In the genomic region with DNA sequence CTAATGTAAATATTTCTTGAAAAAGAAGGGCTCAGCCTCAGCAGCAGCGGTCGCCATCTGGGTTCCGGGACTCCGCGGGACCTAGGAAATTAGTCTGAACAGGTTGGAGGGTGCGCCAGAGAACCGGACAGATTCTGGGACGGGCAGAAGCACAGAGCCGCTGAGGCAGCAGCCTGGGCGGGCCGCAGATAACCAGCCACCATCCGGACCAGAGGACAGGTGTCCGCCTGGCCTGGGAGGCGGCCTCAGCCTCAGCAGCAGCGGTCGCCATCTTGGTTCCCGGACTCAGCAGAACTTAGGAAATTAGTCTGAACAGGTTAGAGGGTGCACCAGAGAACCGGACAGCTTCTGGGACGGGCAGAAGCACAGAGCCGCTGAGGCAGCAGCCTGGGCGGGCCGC, we compare ENCODE assay signal across 7 mouse cellular contexts.
DNase-seq lines count a peak whose midpoint lies in the region; TF ChIP-seq lines count a peak whose summit lies in the region.
"Not testable (repeated sequence)": the region's sequence is repeated elsewhere in the genome, so short reads cannot be mapped to it uniquely, and the experiment has no call there.

No protein-coding gene starts in this region.

- not testable (repeated sequence) for H3K79me2 ChIP-seq in heart, adult 2 months (replicated peaks; ENCODE audit: control insufficient read depth, insufficient read depth, low read length)

- H3K4me1 ChIP-seq in heart, adult 2 months (ENCODE audit: control insufficient read depth, insufficient read depth, low read length): not testable (repeated sequence)

- 90% methylated on average over 22 of the region's 22 CpGs for WGBS in heart, adult 2 months

- not testable (repeated sequence) for H3K36me3 ChIP-seq in heart, adult 2 months (ENCODE audit: control insufficient read depth, insufficient read depth, low read length)

- H3K9ac ChIP-seq in heart, adult 2 months (ENCODE audit: low read depth, low read length): not testable (repeated sequence)

- not testable (repeated sequence) for TF ChIP-seq CTCF in heart, adult 2 months (IDR thresholded peaks at IDR 0.05)

- intact Hi-C loops in heart, adult 2 months (cut with DNase I); left cerebral cortex, postnatal 36 days (cut with DNase I): not testable (repeated sequence)

- H3K27me3 ChIP-seq in heart, adult 2 months (ENCODE audit: control insufficient read depth, insufficient read depth, low read length): not testable (repeated sequence)

- H3K4me3 ChIP-seq in heart, adult 2 months: not testable (repeated sequence)

- TF ChIP-seq EP300 in heart, adult 2 months (IDR thresholded peaks at IDR 0.05; ENCODE audit: insufficient read depth, low read depth, low read length): not testable (repeated sequence)

- peak; percentile 3 to 4 for DNase-seq in adrenal gland, postnatal 36 days
- DNase-seq in frontal cortex, postnatal 14 days (ENCODE audit: low spot score in 2 of 2): peak; percentile 4 to 12
- peak; percentile 17 to 49 for DNase-seq in heart, adult 2 months
- peak; percentile 10 for DNase-seq in layer of hippocampus, adult 11-12 months (ENCODE audit: low spot score)
- peak; percentile 9 to 12 for DNase-seq in left cerebral cortex, postnatal 36 days (ENCODE audit: low spot score in 2 of 2)
- peak; percentile 27 to 29 for DNase-seq in right cerebral cortex, postnatal 10 days (ENCODE audit: low spot score in 2 of 2)
- peak; percentile 14 to 28 for DNase-seq in thymus, postnatal 10 days (ENCODE audit: low spot score in 2 of 2)

- not testable (repeated sequence) for H3K27ac ChIP-seq in heart, adult 2 months

- TF ChIP-seq POLR2A in heart, adult 2 months (IDR thresholded peaks at IDR 0.05; ENCODE audit: insufficient read depth, low read depth, low read length): not testable (repeated sequence)
